Mouse (Mus musculus) heart, embryonic 15.5 days (tissue): ENCODE results near the gene Scgb1c1. TPM values are rescaled to one million over a fixed set of nuclear protein-coding genes. Genes with fewer than 3 reads are reported as not detected.

Experiments
- ATAC-seq: fragments of 200-750 bp; cut with Nextera tagmentation; replicated peaks from 2 replicates; pipeline ENCODE4 v1.8.0; 2017; ENCODE audit warnings: low read depth, moderate TSS enrichment; ENCODE audit not compliant: insufficient number of reproducible peaks, insufficient read depth, low FRiP score
- H3K27ac ChIP-seq: fragments of 300-500 bp; sonication (generic); 2 replicates; pipeline ENCODE4 v1.5.1; 2015; ENCODE audit warnings: mild to moderate bottlenecking, inconsistent platforms
- H3K27me3 ChIP-seq: fragments of 300-500 bp; sonication (generic); 2 replicates; pipeline ENCODE4 v1.6.1; 2015; ENCODE audit warnings: inconsistent platforms
- H3K36me3 ChIP-seq: fragments of 300-500 bp; sonication (generic); 2 replicates; pipeline ENCODE4 v1.6.1; 2015; ENCODE audit warnings: mild to moderate bottlenecking, inconsistent platforms
- H3K4me1 ChIP-seq: fragments of 300-500 bp; sonication (generic); replicated peaks from 2 replicates; pipeline ENCODE4 v1.6.1; 2015; ENCODE audit warnings: inconsistent platforms
- H3K4me2 ChIP-seq: fragments of 300-500 bp; sonication (generic); 2 replicates; pipeline ENCODE4 v1.6.1; 2015; ENCODE audit warnings: inconsistent platforms, mild to moderate bottlenecking, moderate library complexity
- H3K4me3 ChIP-seq: fragments of 300-500 bp; sonication (generic); 2 replicates; pipeline ENCODE4 v1.5.1; 2015; ENCODE audit warnings: mild to moderate bottlenecking, inconsistent platforms
- H3K9ac ChIP-seq: fragments of 300-500 bp; sonication (generic); 2 replicates; pipeline ENCODE4 v1.6.1; 2015; ENCODE audit warnings: mild to moderate bottlenecking, inconsistent platforms
- H3K9me3 ChIP-seq: fragments of 300-500 bp; sonication (generic); replicated peaks from 2 replicates; pipeline ENCODE4 v1.6.1; 2016; ENCODE audit warnings: inconsistent platforms
- WGBS: fragments of 180-500 bp; shearing (Covaris S2); methylation state at CpG from one replicate; pipeline ENCODE4 v1.1.7; 2015; ENCODE audit warnings: mixed read lengths; 5-methylcytosine and 5-hydroxymethylcytosine counted together
- polyA plus RNA-seq: library from polyadenylated mRNA; unstranded; fragments of >200 nt; fragmentation: Nextera tagmentation; extraction: Ambion mirVana; gene quantifications from 2 replicates; pipeline ENCODE4 v1.2.1, GENCODE M21; 2015

Scgb1c1 gene
- polyA plus RNA-seq, 1 experiment from 2014 or later = not detected

GRCm38 (mm10) chr7:140822731-140823130 is 22.6 kb upstream of the Scgb1c1 start:
- no peaks in the 10 kb centered on the region for H3K27me3 ChIP-seq

DNA sequence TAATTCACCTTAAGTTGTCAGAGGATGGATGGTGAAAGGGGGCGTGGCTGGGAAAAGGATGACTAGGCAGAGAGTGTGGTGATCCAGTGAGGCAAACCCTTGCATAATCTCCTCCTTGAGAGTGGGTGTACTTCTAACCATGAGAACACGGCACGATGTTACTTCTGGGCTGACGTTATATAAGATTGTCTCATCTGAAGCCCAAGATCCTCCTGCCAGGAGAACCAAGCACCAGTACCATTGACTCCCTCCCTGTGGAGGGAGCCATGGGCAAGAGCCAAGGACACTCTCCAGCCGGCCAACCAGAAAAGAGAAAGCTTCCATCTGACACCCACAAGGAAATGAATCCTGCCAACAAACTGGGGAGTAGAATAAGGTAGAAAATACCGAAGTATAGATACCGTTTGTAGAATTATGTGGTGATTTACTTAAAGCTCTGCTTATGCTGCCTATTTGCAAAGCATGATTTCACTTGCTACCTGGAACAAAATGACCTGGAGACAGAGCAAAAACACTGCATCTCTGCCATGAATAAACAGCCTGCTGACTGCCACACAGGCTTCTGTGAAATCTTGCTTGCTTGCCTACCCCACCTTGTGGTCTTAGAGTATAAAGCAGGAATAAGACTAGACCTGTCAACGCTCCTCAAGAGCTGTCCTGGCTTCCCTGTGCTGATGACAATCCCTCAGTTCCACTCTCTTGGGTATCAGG is 17.0 kb upstream of the Scgb1c1 start:
- no peak overlapping the region for H3K9ac ChIP-seq
- H3K4me3 ChIP-seq = no peak overlapping the region
- ATAC-seq = no peak
- peak overlapping the region; percentile 34 for H3K4me2 ChIP-seq
- WGBS = 24% methylated on average over 8 of the region's 8 CpGs
- H3K4me1 ChIP-seq = peaks cover 4% of the 10 kb centered on the region; the same call in 1 of the 2 replicates
- no peak overlapping the region for H3K27ac ChIP-seq
- no peaks in the 10 kb centered on the region for H3K9me3 ChIP-seq
- H3K36me3 ChIP-seq = no peaks in the 10 kb centered on the region
- no peaks in the 10 kb centered on the region for H3K27me3 ChIP-seq

More at GRCm38 (mm10) chr7:140822731-140823130, 22.6 kb upstream of the Scgb1c1 start:
- no peak for ATAC-seq
- Histone ChIP-seq H3K4me3 (no peak overlapping the region), H3K36me3 (no peaks in the 10 kb centered on the region), H3K4me1 (peaks cover 9% of the 10 kb centered on the region; the same call in 1 of the 2 replicates), H3K9me3 (no peaks in the 10 kb centered on the region), H3K4me2 (no peak overlapping the region), H3K27ac (no peak overlapping the region), H3K9ac (no peak overlapping the region)
- WGBS = 89% methylated on average over 4 of the region's 4 CpGs

GRCm38 (mm10) chr7:140831447-140831846 is 13.9 kb upstream of the Scgb1c1 start:
- no peak overlapping the region for H3K4me2 ChIP-seq
- peaks cover 4% of the 10 kb centered on the region; the same call in 1 of the 2 replicates for H3K4me1 ChIP-seq
- 53% methylated on average over 6 of the region's 6 CpGs for WGBS
- no peak for ATAC-seq
- H3K4me3 ChIP-seq = no peak overlapping the region
- H3K9ac ChIP-seq = no peak overlapping the region
- no peaks in the 10 kb centered on the region for H3K36me3 ChIP-seq
- peaks cover 7% of the 10 kb centered on the region for H3K27me3 ChIP-seq
- H3K9me3 ChIP-seq = no peaks in the 10 kb centered on the region
- H3K27ac ChIP-seq = no peak overlapping the region

DNA sequence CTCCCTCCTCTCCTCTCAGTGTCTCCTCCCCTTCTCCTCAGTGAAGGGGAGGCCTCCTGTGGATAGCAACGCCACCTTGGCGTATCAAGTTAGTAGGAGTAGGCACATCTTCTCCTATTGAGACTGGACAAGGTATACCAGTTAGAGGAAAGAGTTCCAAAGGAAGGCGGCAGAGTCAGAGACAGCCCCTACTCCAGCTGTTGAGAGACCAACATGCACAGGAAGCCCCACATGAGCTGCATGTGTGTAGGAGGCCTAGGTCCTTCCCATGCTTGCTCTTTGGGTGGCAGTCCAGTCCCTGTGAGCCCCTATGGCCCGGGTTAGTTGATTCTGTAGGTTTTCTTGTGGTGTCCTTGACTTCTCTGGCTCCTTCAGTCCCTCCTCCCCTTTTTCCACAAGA is 12.0 kb upstream of the Scgb1c1 start:
- ATAC-seq = no peak
- Histone ChIP-seq H3K27ac (no peak overlapping the region), H3K36me3 (no peaks in the 10 kb centered on the region), H3K9ac (no peak overlapping the region), H3K4me2 (no peak overlapping the region), H3K27me3 (peaks cover 21% of the 10 kb centered on the region), H3K9me3 (no peaks in the 10 kb centered on the region), H3K4me3 (no peak overlapping the region), H3K4me1 (peaks cover under 1% of the 10 kb centered on the region; the same call in 1 of the 2 replicates)
- WGBS = 81% methylated on average over 4 of the region's 4 CpGs

GRCm38 (mm10) chr7:140834968-140835757 is 10.2 kb upstream of the Scgb1c1 start, which contains the start of gene Urah:
TSS of gene Urah (plus strand) at chr7:140835018.
- WGBS = 49% methylated on average over 20 of the region's 20 CpGs
- H3K4me3 ChIP-seq = no peak within 1 kb of the TSS
- H3K9me3 ChIP-seq = no peaks in the 10 kb centered on the region
- ATAC-seq = no peak
- H3K36me3 ChIP-seq = no peaks in the 10 kb centered on the region
- H3K4me1 ChIP-seq = no peaks in the 10 kb centered on the region
- H3K27ac ChIP-seq = no peak within 1 kb of the TSS
- H3K9ac ChIP-seq = no peak within 1 kb of the TSS
- peaks cover 39% of the 10 kb centered on the region for H3K27me3 ChIP-seq
- no peak within 1 kb of the TSS for H3K4me2 ChIP-seq

DNA sequence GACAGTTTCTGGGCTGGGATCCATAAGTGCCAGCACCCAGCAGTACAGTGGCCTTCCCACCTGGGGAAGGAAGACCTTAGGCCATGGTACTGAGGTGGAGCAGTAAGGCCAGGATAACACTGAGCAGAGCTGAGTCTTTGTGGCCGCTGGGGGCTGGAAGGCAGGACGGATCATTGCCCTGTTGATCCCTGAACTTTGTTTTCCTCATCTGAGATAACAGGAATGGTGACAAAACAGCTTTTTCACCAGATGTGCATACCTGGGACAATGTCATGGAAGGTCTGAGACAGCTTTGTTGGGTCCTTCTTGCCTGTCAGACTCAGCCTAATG is 9.6 kb upstream of the Scgb1c1 start:
- H3K36me3 ChIP-seq = no peaks in the 10 kb centered on the region
- H3K4me1 ChIP-seq = no peaks in the 10 kb centered on the region
- ATAC-seq = no peak
- WGBS = 90% methylated on average over 2 of the region's 2 CpGs
- H3K4me2 ChIP-seq = no peak overlapping the region
- no peaks in the 10 kb centered on the region for H3K9me3 ChIP-seq
- H3K9ac ChIP-seq = no peak overlapping the region
- no peak overlapping the region for H3K27ac ChIP-seq
- no peak overlapping the region for H3K4me3 ChIP-seq
- peaks cover 44% of the 10 kb centered on the region for H3K27me3 ChIP-seq

DNA sequence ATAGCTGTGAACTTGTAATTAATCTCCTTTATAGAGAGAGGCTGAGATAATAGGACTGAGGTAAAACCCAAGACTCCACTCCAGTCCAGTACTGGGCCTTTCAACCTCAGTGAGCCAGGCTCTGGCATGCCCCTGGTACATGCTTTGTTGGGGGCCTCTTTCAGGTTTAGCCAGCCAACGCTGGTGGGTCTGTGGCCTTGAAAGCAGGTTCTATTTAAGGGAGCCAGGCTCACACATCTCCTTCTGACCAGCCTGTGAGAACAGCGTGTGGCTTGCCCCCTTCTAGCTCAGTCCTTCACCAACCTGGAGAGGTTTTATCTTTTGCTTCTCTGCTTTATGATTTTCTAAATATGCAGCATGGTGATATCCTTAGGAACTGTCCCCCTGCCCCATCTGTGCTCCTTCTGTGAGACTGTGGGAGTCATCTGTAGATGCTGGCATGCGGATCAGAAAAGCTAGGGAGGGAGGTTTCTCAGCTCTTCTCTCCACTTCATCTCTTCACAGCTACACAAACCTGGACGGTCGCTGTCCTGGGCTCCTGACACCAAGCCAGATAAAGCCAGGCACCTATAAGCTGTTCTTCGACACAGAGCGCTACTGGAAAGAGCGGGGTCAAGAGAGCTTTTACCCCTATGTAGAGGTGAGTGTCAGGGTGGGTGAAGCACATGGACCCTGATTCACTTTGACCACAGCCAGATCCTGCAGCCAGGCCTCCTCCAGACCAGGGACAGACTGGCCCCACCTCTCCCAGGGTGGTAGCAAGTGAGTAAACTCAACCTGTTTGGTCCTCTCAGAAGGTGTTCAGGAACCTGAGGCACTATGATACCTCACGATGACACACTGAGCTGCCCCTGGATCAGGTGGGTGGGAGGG is 8.9 kb upstream of the Scgb1c1 start:
- no peak overlapping the region for H3K9ac ChIP-seq
- H3K27me3 ChIP-seq = peaks cover 52% of the 10 kb centered on the region
- no peaks in the 10 kb centered on the region for H3K4me1 ChIP-seq
- no peak for ATAC-seq
- H3K27ac ChIP-seq = no peak overlapping the region
- H3K4me3 ChIP-seq = no peak overlapping the region
- no peaks in the 10 kb centered on the region for H3K9me3 ChIP-seq
- no peaks in the 10 kb centered on the region for H3K36me3 ChIP-seq
- WGBS = 67% methylated on average over 9 of the region's 9 CpGs
- H3K4me2 ChIP-seq = no peak overlapping the region

- 55% methylated on average over 5 of the region's 5 CpGs for WGBS
- no peak overlapping the region for H3K4me3 ChIP-seq
- H3K4me2 ChIP-seq = no peak overlapping the region
- H3K9ac ChIP-seq = no peak overlapping the region
- no peaks in the 10 kb centered on the region for H3K4me1 ChIP-seq
- H3K36me3 ChIP-seq = no peaks in the 10 kb centered on the region
- peaks cover 83% of the 10 kb centered on the region for H3K27me3 ChIP-seq
- H3K9me3 ChIP-seq = no peaks in the 10 kb centered on the region
- no peak overlapping the region for H3K27ac ChIP-seq
- ATAC-seq = no peak
These were observed 5.8 kb upstream of the Scgb1c1 start for GRCm38 (mm10) chr7:140839556-140839955.

GRCm38 (mm10) chr7:140840750-140841735 is 4.3 kb upstream of the Scgb1c1 start:
- H3K9ac ChIP-seq = no peak overlapping the region
- H3K9me3 ChIP-seq = no peaks in the 10 kb centered on the region
- ATAC-seq = no peak
- H3K4me2 ChIP-seq = no peak overlapping the region
- no peak overlapping the region for H3K27ac ChIP-seq
- no peak overlapping the region for H3K4me3 ChIP-seq
- 35% methylated on average over 19 of the region's 19 CpGs for WGBS
- H3K4me1 ChIP-seq = peaks cover 5% of the 10 kb centered on the region; the same call in 1 of the 2 replicates
- H3K27me3 ChIP-seq = peaks cover 77% of the 10 kb centered on the region
- no peaks in the 10 kb centered on the region for H3K36me3 ChIP-seq

- Histone ChIP-seq H3K27me3 (peaks cover 59% of the 10 kb centered on the region), H3K9ac (no peak overlapping the region), H3K4me3 (no peak overlapping the region), H3K4me2 (no peak overlapping the region), H3K9me3 (no peaks in the 10 kb centered on the region), H3K36me3 (no peaks in the 10 kb centered on the region), H3K4me1 (peaks cover 12% of the 10 kb centered on the region), H3K27ac (no peak overlapping the region)
- 69% methylated on average over 7 of the region's 7 CpGs for WGBS
- no peak for ATAC-seq
These were observed 1.5 kb upstream of the Scgb1c1 start for GRCm38 (mm10) chr7:140843806-140844205.
